Mouse (Mus musculus) liver, adult 2 months (tissue): ENCODE results near the gene Vgf. TPM values are rescaled to one million over a fixed set of nuclear protein-coding genes. Genes with fewer than 3 reads are reported as not detected.

ENCODE experiments used
- DNase-seq: peaks from one replicate; pipeline ENCODE4 v3.0.0-alpha.2; 2011; ENCODE audit warnings: low read depth, low spot score; ENCODE audit errors: extremely low read depth
- H3K27ac ChIP-seq: fragments of 200-500 bp; replicated peaks from 2 replicates; pipeline ENCODE4 v1.5.1; 2012; ENCODE audit warnings: low read depth, mild to moderate bottlenecking, control low read depth, inconsistent platforms, low read length; ENCODE audit not compliant: insufficient read depth
- H3K27me3 ChIP-seq: fragments of 200-500 bp; 2 replicates; pipeline ENCODE4 v1.6.1; 2012; ENCODE audit warnings: mild to moderate bottlenecking, moderate library complexity, low read length, inconsistent platforms; ENCODE audit not compliant: control insufficient read depth, insufficient read depth
- H3K36me3 ChIP-seq: fragments of 200-500 bp; 2 replicates; pipeline ENCODE4 v1.6.1; 2012; ENCODE audit warnings: low read length, inconsistent platforms; ENCODE audit not compliant: control insufficient read depth, insufficient read depth
- H3K4me1 ChIP-seq: fragments of 200-500 bp; 2 replicates; pipeline ENCODE4 v1.6.1; 2011; ENCODE audit warnings: low read length; ENCODE audit not compliant: control insufficient read depth, insufficient read depth
- H3K4me3 ChIP-seq: fragments of 200-500 bp; 2 replicates; pipeline ENCODE4 v1.5.1; 2011; ENCODE audit warnings: low read depth, mild to moderate bottlenecking, control low read depth, low read length, moderate library complexity; ENCODE audit not compliant: insufficient read depth
- H3K79me2 ChIP-seq: fragments of 200-500 bp; 2 replicates; pipeline ENCODE4 v1.6.1; 2012; ENCODE audit warnings: inconsistent platforms, mild to moderate bottlenecking, low read length, moderate library complexity; ENCODE audit not compliant: control insufficient read depth, insufficient read depth
- H3K9ac ChIP-seq: fragments of 200-500 bp; 2 replicates; pipeline ENCODE4 v1.6.1; 2012; ENCODE audit warnings: low read depth, mild to moderate bottlenecking, control low read depth, inconsistent platforms, low read length
- CTCF ChIP-seq: fragments of 200-500 bp; IDR thresholded peaks from 2 replicates; pipeline ENCODE4 v1.5.1; 2011; ENCODE audit warnings: low read depth, low read length, control low read depth
- POLR2A ChIP-seq: fragments of 200-500 bp; IDR thresholded peaks from 2 replicates; pipeline ENCODE4 v1.6.1; 2011; ENCODE audit warnings: low read length, control low read depth; ENCODE audit not compliant: insufficient read depth; ENCODE audit errors: extremely low read depth
- WGBS: fragments of 180-500 bp; shearing (Covaris S2); methylation state at CpG from one replicate; pipeline ENCODE4 v1.1.7; 2018; 5-methylcytosine and 5-hydroxymethylcytosine counted together
- polyA plus RNA-seq: library from polyadenylated mRNA; depleted of rRNA; stranded (reverse); fragments of >200 nt; gene quantifications from 2 replicates; pipeline ENCODE4 v1.2.3, GENCODE M21; 2012
- total RNA-seq: library from RNA; depleted of rRNA; stranded (reverse); fragments of >200 nt; gene quantifications from 2 replicates; pipeline ENCODE4 v1.2.3, GENCODE M21; 2014

Gene Vgf
- total and polyA plus RNA-seq, 2 experiments: not detected

- Histone ChIP-seq H3K27ac (no peak overlapping the region), H3K4me3 (no peak overlapping the region), H3K9ac (no peak overlapping the region), H3K4me1 (no peaks in the 10 kb centered on the region), H3K36me3 (no peaks in the 10 kb centered on the region), H3K27me3 (no peaks in the 10 kb centered on the region), H3K79me2 (no peaks in the 10 kb centered on the region)
- peak; percentile 40 for DNase-seq
- TF ChIP-seq CTCF (no peak), POLR2A (no peak)
- WGBS: 47% methylated on average over 5 of the region's 5 CpGs
Measured at GRCm38 (mm10) chr5:137051914-137052505, 25.8 kb downstream of the Vgf start.

GRCm38 (mm10) chr5:137054299-137054698, 28.1 kb downstream of the Vgf start:
- Histone ChIP-seq H3K27me3 (no peaks in the 10 kb centered on the region), H3K79me2 (no peaks in the 10 kb centered on the region), H3K36me3 (no peaks in the 10 kb centered on the region), H3K27ac (no peak overlapping the region), H3K4me3 (no peak overlapping the region), H3K4me1 (no peaks in the 10 kb centered on the region), H3K9ac (no peak overlapping the region)
- TF ChIP-seq POLR2A (no peak), CTCF (no peak)
- no peak for DNase-seq
- 91% methylated on average over 7 of the region's 7 CpGs for WGBS

GRCm38 (mm10) chr5:137054873-137055272, 28.7 kb downstream of the Vgf start:
- Histone ChIP-seq H3K4me3 (no peak overlapping the region), H3K27ac (no peak overlapping the region), H3K9ac (no peak overlapping the region), H3K27me3 (no peaks in the 10 kb centered on the region), H3K36me3 (no peaks in the 10 kb centered on the region), H3K4me1 (no peaks in the 10 kb centered on the region), H3K79me2 (no peaks in the 10 kb centered on the region)
- DNase-seq: peak; percentile 68
- TF ChIP-seq CTCF (no peak), POLR2A (no peak)
- WGBS: 45% methylated on average over 5 of the region's 5 CpGs

GRCm38 (mm10) chr5:137061809-137062481, 35.8 kb downstream of the Vgf start:
- peak; percentile 80 for TF ChIP-seq CTCF
- no peak for TF ChIP-seq POLR2A
- Histone ChIP-seq H3K27me3 (no peaks in the 10 kb centered on the region), H3K9ac (no peak overlapping the region), H3K4me3 (no peak overlapping the region), H3K27ac (no peak overlapping the region), H3K36me3 (no peaks in the 10 kb centered on the region), H3K4me1 (no peaks in the 10 kb centered on the region), H3K79me2 (no peaks in the 10 kb centered on the region)
- 30% methylated on average over 11 of the region's 12 CpGs for WGBS
- no peak for DNase-seq

- Histone ChIP-seq H3K36me3 (no peaks in the 10 kb centered on the region), H3K4me1 (no peaks in the 10 kb centered on the region), H3K27ac (no peak overlapping the region), H3K79me2 (no peaks in the 10 kb centered on the region), H3K9ac (no peak overlapping the region), H3K4me3 (no peak overlapping the region), H3K27me3 (no peaks in the 10 kb centered on the region)
- no peak for TF ChIP-seq CTCF
- TF ChIP-seq POLR2A: no peak
- no peak for DNase-seq
- 75% methylated on average over 5 of the region's 5 CpGs for WGBS
Measured at GRCm38 (mm10) chr5:137062601-137063000, 36.4 kb downstream of the Vgf start.

GRCm38 (mm10) chr5:137065454-137065853, 39.3 kb downstream of the Vgf start:
- no peaks in the 10 kb centered on the region for H3K27me3 ChIP-seq
- no peak overlapping the region for H3K9ac ChIP-seq
- H3K36me3 ChIP-seq: no peaks in the 10 kb centered on the region
- no peak overlapping the region for H3K27ac ChIP-seq
- no peak for DNase-seq
- no peaks in the 10 kb centered on the region for H3K79me2 ChIP-seq
- H3K4me3 ChIP-seq: no peak overlapping the region
- H3K4me1 ChIP-seq: no peaks in the 10 kb centered on the region
- 80% methylated on average over 6 of the region's 6 CpGs for WGBS
- TF ChIP-seq POLR2A: no peak
- TF ChIP-seq CTCF: no peak
